Comparison of ENCODE assay signal across 8 mouse cellular contexts in genomic region chr13:51651408-51652064, GRCm38 (mm10). TPM values are rescaled to one million over a fixed set of nuclear protein-coding genes. Genes with fewer than 3 reads are reported as not detected.
DNase-seq lines count a peak whose midpoint lies in the region; ATAC-seq and TF ChIP-seq lines count a peak whose summit lies in the region.

Secisbp2 (plus strand) TSS chr13:51651697.

- peak; percentile 92 for TF ChIP-seq CTCF in midbrain, postnatal 0 days (IDR thresholded peaks at IDR 0.05)

- peak within 1 kb of the TSS; percentile 77 for H3K4me2 ChIP-seq in embryonic facial prominence, embryonic 14.5 days (ENCODE audit: low read depth, low read length)
- peak within 1 kb of the TSS; percentile 84 for H3K4me2 ChIP-seq in limb, embryonic 14.5 days (replicated peaks; ENCODE audit: low read depth, low read length, severe bottlenecking)
- H3K4me2 ChIP-seq in midbrain, postnatal 0 days (ENCODE audit: low read depth, low read length, poor library complexity, severe bottlenecking): peak within 1 kb of the TSS; percentile 87

- H3K36me3 ChIP-seq in embryonic facial prominence, embryonic 14.5 days (ENCODE audit: control insufficient read depth, insufficient read depth, low read length): peaks cover 40% of the 10 kb centered on the region
- peaks cover 32% of the 10 kb centered on the region for H3K36me3 ChIP-seq in limb, embryonic 14.5 days (ENCODE audit: control insufficient read depth, insufficient read depth, low read length)
- H3K36me3 ChIP-seq in midbrain, postnatal 0 days (ENCODE audit: insufficient read depth, low read length): peaks cover 21% of the 10 kb centered on the region

- TF ChIP-seq POLR2A in limb, embryonic 14.5 days (IDR thresholded peaks at IDR 0.05; ENCODE audit: borderline replicate concordance, extremely low read depth, insufficient read depth, insufficient read length): peak; percentile 85; the same call in 1 of the 2 replicates

- H3K27me3 ChIP-seq in embryonic facial prominence, embryonic 14.5 days (replicated peaks; ENCODE audit: control insufficient read depth, insufficient read depth, low read length): no peaks in the 10 kb centered on the region
- H3K27me3 ChIP-seq in limb, embryonic 14.5 days (ENCODE audit: control insufficient read depth, insufficient read depth, low read length): no peaks in the 10 kb centered on the region
- no peaks in the 10 kb centered on the region for H3K27me3 ChIP-seq in midbrain, postnatal 0 days (ENCODE audit: insufficient read depth, low read length)

- no peaks in the 10 kb centered on the region for H3K9me3 ChIP-seq in embryonic facial prominence, embryonic 14.5 days (ENCODE audit: control insufficient read depth, low read length)
- H3K9me3 ChIP-seq in limb, embryonic 14.5 days (ENCODE audit: control insufficient read depth, low read length): no peaks in the 10 kb centered on the region
- H3K9me3 ChIP-seq in midbrain, postnatal 0 days (ENCODE audit: low read length): no peaks in the 10 kb centered on the region

- peak within 1 kb of the TSS; percentile 82 for H3K9ac ChIP-seq in embryonic facial prominence, embryonic 14.5 days (ENCODE audit: low read depth, low read length)
- H3K9ac ChIP-seq in limb, embryonic 14.5 days (ENCODE audit: low read depth, low read length, severe bottlenecking): peak within 1 kb of the TSS; percentile 78
- H3K9ac ChIP-seq in midbrain, postnatal 0 days (replicated peaks; ENCODE audit: low read length, poor library complexity, severe bottlenecking): peak within 1 kb of the TSS; percentile 82

- H3K4me1 ChIP-seq in embryonic facial prominence, embryonic 14.5 days (ENCODE audit: control insufficient read depth, insufficient read depth, low read length): peaks cover 24% of the 10 kb centered on the region; the same call in 1 of the 2 replicates
- peaks cover 10% of the 10 kb centered on the region for H3K4me1 ChIP-seq in limb, embryonic 14.5 days (ENCODE audit: control insufficient read depth, insufficient read depth, low read length)
- H3K4me1 ChIP-seq in midbrain, postnatal 0 days (ENCODE audit: insufficient read depth, low read length): 0 out of 2 replicates have a peak, but pooled peaks cover 4% of the 10 kb centered on the region

- H3K27ac ChIP-seq in embryonic facial prominence, embryonic 14.5 days (replicated peaks; ENCODE audit: low read depth, low read length): peak within 1 kb of the TSS; percentile 91
- peak within 1 kb of the TSS; percentile 89 for H3K27ac ChIP-seq in limb, embryonic 14.5 days (replicated peaks; ENCODE audit: low read depth, low read length)
- peak within 1 kb of the TSS; percentile 87 for H3K27ac ChIP-seq in midbrain, postnatal 0 days (ENCODE audit: low read depth, low read length)

- peak; percentile 97 for ATAC-seq in embryonic facial prominence, embryonic 14.5 days (ENCODE audit: low read depth)
- peak; percentile 97 for ATAC-seq in limb, embryonic 14.5 days (ENCODE audit: low FRiP score, low read depth)
- ATAC-seq in midbrain, postnatal 0 days (ENCODE audit: low FRiP score): peak; percentile 97

- WGBS in embryonic facial prominence, embryonic 14.5 days: under 1% methylated on average over 58 of the region's 69 CpGs
- 1% methylated on average over 67 of the region's 69 CpGs for WGBS in limb, embryonic 14.5 days
- under 1% methylated on average over 66 of the region's 69 CpGs for WGBS in midbrain, postnatal 0 days

- H3K4me3 ChIP-seq in embryonic facial prominence, embryonic 14.5 days (ENCODE audit: low read depth, low read length): peak within 1 kb of the TSS; percentile 74
- H3K4me3 ChIP-seq in limb, embryonic 14.5 days (replicated peaks; ENCODE audit: low read length): peak within 1 kb of the TSS; percentile 73
- H3K4me3 ChIP-seq in midbrain, postnatal 0 days (ENCODE audit: low read depth, low read length): peak within 1 kb of the TSS; percentile 75

- peak; percentile 84 for DNase-seq in 3T3-L1 (ENCODE audit: low read depth, low spot score)
- peak; percentile 83 to 84 for DNase-seq in adrenal gland, postnatal 4 days (ENCODE audit: low spot score in 2 of 2)
- DNase-seq in embryonic facial prominence, embryonic 14.5 days (ENCODE audit: low spot score): peak; percentile 97
- peak; percentile 93 for DNase-seq in heart, adult 8-10 months (ENCODE audit: low spot score)
- DNase-seq in kidney, adult 9 months: peak; percentile 93
- DNase-seq in limb, embryonic 14.5 days (ENCODE audit: low spot score): peak; percentile 92
- peak; percentile 96 for DNase-seq in midbrain, postnatal 0 days (ENCODE audit: low spot score)
- DNase-seq in spleen, postnatal 14 days (ENCODE audit: low spot score in 2 of 2): peak; percentile 81 to 91

RNA-seq across cellular contexts. Expression of gene Secisbp2, which starts in this region (rescaled TPM):
- total RNA-seq in adrenal gland, postnatal 4 days (2021): 10 to 100 TPM; 23.4 to 32.4 TPM
- 30.8 and 31.4 TPM in 2 replicates for polyA plus RNA-seq in embryonic facial prominence, embryonic 14.5 days (2014; fragmentation: Nextera tagmentation; extraction: Ambion mirVana)
- 10 to 100 TPM; 10.8 to 13.7 (median 11.3) TPM for total RNA-seq in heart, adult 8-10 months (2022)
- 32.8 and 34.5 TPM in 2 replicates for polyA plus RNA-seq in limb, embryonic 14.5 days (2012; rRNA removed)
- polyA plus RNA-seq in limb, embryonic 14.5 days (2014; fragmentation: Nextera tagmentation; extraction: Ambion mirVana): 29.0 and 31.0 TPM in 2 replicates
- total RNA-seq in midbrain, postnatal 0 days (2014; rRNA removed): 15.2 and 15.7 TPM in 2 replicates
- polyA plus RNA-seq in midbrain, postnatal 0 days (2015; fragmentation: Nextera tagmentation; extraction: Ambion mirVana): 16.7 and 19.4 TPM in 2 replicates

Comparison
In these comparisons a context has a peak if more than half of its experiments do, and no peak if none do; other contexts are left out.
1. Peak in every context shown above with its lines: DNase-seq, ATAC-seq, H3K4me3 ChIP-seq and H3K27ac ChIP-seq.